ENCODE assay signal across 14 mouse cellular contexts in genomic region chr6:136096269-136096668, GRCm38 (mm10).
DNase-seq lines count a peak whose midpoint lies in the region; ATAC-seq and TF ChIP-seq lines count a peak whose summit lies in the region.
"Had no signal": no experiment of that assay in that cellular context is flagged by ENCODE, and none has a peak within 500 bp of the region (broad histone marks: within the 10 kb centered on the region; RNA-seq: fewer than 3 reads in every experiment).

No protein-coding gene starts in this region.

- TF ChIP-seq POLR2A in liver, adult 2 months (IDR thresholded peaks at IDR 0.05; ENCODE audit: extremely low read depth, insufficient read depth, low read length), result no peak
- TF ChIP-seq POLR2A in bone marrow, adult 2 months (IDR thresholded peaks at IDR 0.05; ENCODE audit: borderline replicate concordance, control insufficient read depth, low read depth, low read length), result no peak

- H3K36me3 ChIP-seq in liver, adult 2 months (ENCODE audit: control insufficient read depth, insufficient read depth, low read length), result no peaks in the 10 kb centered on the region
- H3K36me3 ChIP-seq: forebrain, embryonic 10.5 days; hindbrain, embryonic 15.5 days had no signal

- ATAC-seq in activated CD4-positive, CD25-positive, alpha-beta regulatory T cell, adult 4 months, result no peak

- no peak overlapping the region for H3K9ac ChIP-seq in liver, adult 2 months (ENCODE audit: low read depth, low read length)
- H3K9ac ChIP-seq: hindbrain, embryonic 15.5 days had no signal

- H3K79me2 ChIP-seq in liver, adult 2 months (ENCODE audit: control insufficient read depth, insufficient read depth, low read length), result no peaks in the 10 kb centered on the region

- intact Hi-C loops in gastrocnemius, adult 2 months (cut with DNase I), result no loop called here
- intact Hi-C loops in gastrocnemius, postnatal 36 days (cut with DNase I), result no loop called here

- no peak overlapping the region for H3K4me3 ChIP-seq in gastrocnemius, adult 2 months
- H3K4me3 ChIP-seq in liver, adult 2 months (ENCODE audit: insufficient read depth, low read depth, low read length), result no peak overlapping the region
- no peak overlapping the region for H3K4me3 ChIP-seq in bone marrow, adult 2 months (replicated peaks; ENCODE audit: control insufficient read depth, low read depth, low read length)
- H3K4me3 ChIP-seq: forebrain, embryonic 10.5 days; hindbrain, embryonic 15.5 days had no signal

- peak; percentile 34; the same call in 1 of the 2 replicates for TF ChIP-seq CTCF in gastrocnemius, adult 2 months (IDR thresholded peaks at IDR 0.05)
- TF ChIP-seq CTCF in liver, adult 2 months (IDR thresholded peaks at IDR 0.05; ENCODE audit: low read depth, low read length), result peak; percentile 67; the same call in 1 of the 2 replicates
- 0 out of 2 replicates have a peak, but pooled peaks have one; percentile 33 for TF ChIP-seq CTCF in bone marrow, adult 2 months (IDR thresholded peaks at IDR 0.05; ENCODE audit: control insufficient read depth, insufficient read depth, low read length)

- no peaks in the 10 kb centered on the region for H3K4me1 ChIP-seq in liver, adult 2 months (ENCODE audit: control insufficient read depth, insufficient read depth, low read length)
- no peaks in the 10 kb centered on the region for H3K4me1 ChIP-seq in bone marrow, adult 2 months (ENCODE audit: control insufficient read depth, insufficient read depth, low read length)
- H3K4me1 ChIP-seq: forebrain, embryonic 10.5 days; hindbrain, embryonic 15.5 days had no signal

- H3K27me3 ChIP-seq in liver, adult 2 months (ENCODE audit: control insufficient read depth, insufficient read depth, low read length), result no peaks in the 10 kb centered on the region
- H3K27me3 ChIP-seq: hindbrain, embryonic 15.5 days had no signal

- WGBS in liver, adult 2 months, result 17% methylated on average over 1 of the region's 1 CpGs
- WGBS in bone marrow, adult 2 months, result 23% methylated on average over 1 of the region's 1 CpGs

- no peak for DNase-seq in gastrocnemius, adult 2 months
- no peak for DNase-seq in gastrocnemius, postnatal 36 days
- DNase-seq in liver, adult 2 months (ENCODE audit: extremely low read depth, low read depth, low spot score), result peak; percentile 28
- DNase-seq in liver, result no peak
- peak; percentile 12 to 17 for DNase-seq in kidney, postnatal 4 days
- DNase-seq in urinary bladder, adult 18-20 months (ENCODE audit: low spot score in 2 of 2), result no peak
- DNase-seq: cerebellum, adult 9-10 months; heart, adult 18-20 months; right cerebral cortex, adult 18-20 months had no signal

- no peak overlapping the region for H3K27ac ChIP-seq in gastrocnemius, adult 2 months
- no peak overlapping the region for H3K27ac ChIP-seq in liver, adult 2 months (replicated peaks; ENCODE audit: insufficient read depth, low read depth, low read length)
- no peak overlapping the region for H3K27ac ChIP-seq in bone marrow, adult 2 months (ENCODE audit: control insufficient read depth, insufficient read depth, low read depth, low read length, poor library complexity)
- H3K27ac ChIP-seq: forebrain, embryonic 10.5 days; hindbrain, embryonic 15.5 days; macrophage had no signal

Comparison
In these comparisons a context has a peak if more than half of its experiments do, and no peak if none do; other contexts are left out.
1. DNase-seq: peak in liver, adult 2 months (single experiment) and kidney, postnatal 4 days (2 of 2); none in gastrocnemius, adult 2 months (single experiment), gastrocnemius, postnatal 36 days (0 of 2), liver (single experiment) and urinary bladder, adult 18-20 months (0 of 2).
2. Peak in every context shown above with its lines, with median percentiles within 50 percentile points of each other: CTCF ChIP-seq.